Mouse (Mus musculus) mouse embryonic stem cell (cell line): ENCODE data around the gene Atp8a1.
"Not testable (repeated sequence)": the region's sequence is repeated elsewhere in the genome, so short reads cannot be mapped to it uniquely, and the experiment has no call there.

Experiments
- in situ Hi-C, 2 experiments: fragments of 300-500 bp; cut with MboI; formaldehyde crosslinking; loops; 1 replicate in 1 of 2; 3 replicates in 1 of 2; pipeline ENCODE4 v1.14.3; 2019 to 2020; ENCODE audit warnings: low sequenced_read_pairs in 2 of 2, low pct_unique_long_range_greater_than_20kb in 1 of 2, mixed read lengths in 1 of 2; ENCODE audit not compliant: unreplicated experiment in 1 of 2

Gene Atp8a1

DNA sequence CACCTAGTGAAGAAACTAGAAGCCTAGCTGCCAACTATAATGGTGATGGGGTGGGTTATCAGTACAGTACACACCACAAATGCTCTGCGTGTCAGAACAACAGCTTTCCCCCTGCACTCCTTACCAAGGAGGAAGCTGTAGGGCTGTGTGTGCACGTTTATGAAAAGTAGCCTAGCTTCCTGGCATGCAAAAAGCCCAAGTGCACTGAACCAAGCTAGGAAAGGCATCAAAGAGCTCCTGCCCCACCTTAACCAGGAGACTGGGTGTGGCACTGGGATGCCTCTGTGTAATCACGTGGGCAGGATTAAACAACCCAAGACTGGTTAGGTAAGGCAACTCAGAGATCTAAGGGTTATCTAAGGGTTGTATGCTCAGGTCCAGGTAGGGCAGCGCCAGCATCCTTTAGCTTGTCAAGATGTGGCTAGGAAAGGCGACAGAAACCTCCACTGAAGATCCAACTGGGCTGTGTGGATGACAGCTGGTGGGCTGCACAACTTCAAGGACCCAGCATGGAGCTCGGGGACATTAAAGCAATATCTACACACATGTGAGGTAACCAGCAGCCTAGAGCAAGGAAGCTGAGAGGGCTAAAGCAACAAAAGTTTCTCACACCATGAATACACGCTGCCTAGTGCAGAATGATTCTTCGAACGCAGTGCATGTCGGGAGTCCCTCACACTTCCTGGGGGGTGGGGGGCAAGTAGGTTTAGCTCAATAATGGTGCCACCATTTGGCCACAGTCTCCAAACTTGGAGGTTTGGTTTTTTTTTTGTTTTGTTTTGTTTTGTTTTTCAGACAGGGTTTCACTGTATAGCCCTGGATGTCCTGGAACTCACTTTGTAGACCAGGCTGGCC lies 15.7 kb downstream of the Atp8a1 start:
- in situ Hi-C loops = no loop called here

DNA sequence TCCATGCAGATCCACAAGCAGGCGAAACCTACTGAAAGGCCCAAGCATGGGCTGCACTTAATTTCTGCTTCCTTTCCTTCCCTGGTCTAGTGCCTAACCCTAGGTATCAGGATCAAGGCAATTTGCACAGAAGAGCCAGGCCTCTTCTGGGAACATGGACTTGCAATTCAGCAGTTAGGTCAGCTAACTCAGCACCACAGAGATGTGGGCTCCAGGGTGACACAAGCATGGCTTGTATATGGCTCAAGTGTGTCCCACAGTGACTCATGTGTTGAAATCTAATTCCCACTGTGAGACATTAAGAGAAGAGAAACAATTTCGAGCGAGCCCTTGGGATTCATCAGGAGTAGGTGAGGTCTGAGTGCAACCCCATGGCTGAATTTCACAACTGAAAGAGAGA lies 18.9 kb downstream of the Atp8a1 start:
- in situ Hi-C loops = no loop called here

DNA sequence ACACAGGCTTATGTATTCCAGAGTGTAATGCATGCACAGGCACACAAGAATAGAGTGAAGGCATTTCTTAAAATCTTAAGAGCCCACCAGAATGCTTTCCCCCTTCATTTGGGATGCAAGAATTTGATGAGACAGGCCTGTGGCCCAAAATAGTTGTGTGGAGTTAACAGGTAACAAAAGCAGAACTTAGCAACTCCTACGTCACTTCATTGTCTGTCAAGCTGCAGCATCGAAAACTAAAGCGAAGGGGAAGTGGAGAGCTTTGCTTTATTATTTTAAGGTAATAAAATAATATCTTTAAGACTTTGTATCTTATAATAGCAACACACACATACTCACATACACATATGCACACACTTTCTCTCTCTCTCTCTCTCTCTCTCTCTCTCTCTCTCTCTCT lies 20.3 kb downstream of the Atp8a1 start:
- in situ Hi-C loops = no loop called here

DNA sequence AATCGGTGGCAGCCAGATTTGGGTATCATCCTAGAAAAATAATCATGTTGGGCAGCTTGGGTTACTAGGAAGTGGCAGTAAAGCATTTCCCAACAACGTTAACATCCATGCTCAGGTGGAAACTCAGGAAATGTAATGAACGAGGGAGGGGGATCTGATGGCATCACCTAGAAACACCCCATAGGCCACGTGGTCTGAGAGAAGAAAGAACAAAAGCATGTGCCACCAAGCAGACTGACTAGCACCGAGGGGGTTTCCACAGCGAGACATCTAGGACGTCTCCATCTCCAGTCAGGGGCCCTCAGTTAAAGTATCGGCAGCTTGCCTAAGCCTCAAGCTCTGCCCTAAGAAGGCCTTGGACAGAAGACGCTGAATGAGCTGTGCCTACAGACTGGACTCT lies 21.0 kb downstream of the Atp8a1 start:
- in situ Hi-C loops = no loop called here

DNA sequence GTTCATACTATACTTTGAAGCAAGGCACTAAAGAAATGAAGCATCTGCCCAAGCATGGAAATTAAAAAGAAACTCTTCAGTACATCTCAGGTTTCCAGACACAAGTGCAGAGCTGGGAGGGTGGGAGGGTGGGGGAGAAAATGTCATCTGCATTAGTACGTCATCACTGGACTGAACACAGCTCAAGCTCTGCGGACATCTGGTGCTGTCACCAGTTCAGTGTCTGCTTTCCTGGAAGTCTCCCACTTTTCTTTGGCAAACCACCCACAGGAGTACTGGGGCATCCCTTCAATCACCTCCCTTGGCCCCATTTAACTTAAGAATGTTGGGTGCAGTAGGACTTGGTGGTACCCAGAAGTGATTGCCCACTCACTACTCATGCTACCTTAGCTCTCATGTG lies 22.6 kb downstream of the Atp8a1 start:
- in situ Hi-C loops = no loop called here

DNA sequence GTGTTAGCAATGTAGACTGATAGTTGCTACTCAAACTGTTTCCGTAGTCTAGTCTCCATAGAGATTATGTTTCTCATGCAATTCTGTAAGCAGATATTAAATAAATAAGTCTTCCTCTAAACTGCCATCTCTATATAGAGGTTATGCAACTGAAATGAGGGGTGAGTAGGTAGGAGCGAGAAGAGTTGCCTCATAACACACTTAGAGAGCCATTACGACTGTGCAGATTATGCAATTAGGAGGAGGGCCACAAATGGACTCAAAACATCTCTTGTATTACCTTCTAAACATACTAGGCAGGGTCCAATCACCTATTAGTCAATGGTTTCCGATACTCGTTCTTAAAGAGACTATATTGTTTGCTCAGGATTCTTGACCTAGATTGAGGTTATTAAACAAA lies 23.5 kb downstream of the Atp8a1 start:
- in situ Hi-C loops = no loop called here

DNA sequence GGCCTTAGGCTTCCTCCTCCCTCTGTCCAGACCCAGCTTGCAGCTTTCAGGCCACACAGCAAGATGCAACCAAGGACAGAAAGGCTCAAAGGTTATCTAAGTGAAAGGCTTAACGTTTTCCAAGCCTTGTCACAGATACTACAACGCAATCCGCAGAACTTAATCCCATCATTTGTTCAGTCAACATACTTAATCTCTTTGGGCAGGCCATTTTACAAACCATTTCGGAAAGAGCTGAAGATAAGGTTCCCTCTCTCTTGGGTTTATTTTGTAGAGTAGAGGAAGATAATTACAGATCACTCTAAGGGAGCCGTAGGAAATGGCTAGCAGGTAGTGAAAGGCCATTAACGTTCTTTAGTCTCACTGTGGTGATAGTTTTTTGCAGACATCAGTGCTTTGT lies 24.6 kb downstream of the Atp8a1 start:
- in situ Hi-C loops = no loop called here

DNA sequence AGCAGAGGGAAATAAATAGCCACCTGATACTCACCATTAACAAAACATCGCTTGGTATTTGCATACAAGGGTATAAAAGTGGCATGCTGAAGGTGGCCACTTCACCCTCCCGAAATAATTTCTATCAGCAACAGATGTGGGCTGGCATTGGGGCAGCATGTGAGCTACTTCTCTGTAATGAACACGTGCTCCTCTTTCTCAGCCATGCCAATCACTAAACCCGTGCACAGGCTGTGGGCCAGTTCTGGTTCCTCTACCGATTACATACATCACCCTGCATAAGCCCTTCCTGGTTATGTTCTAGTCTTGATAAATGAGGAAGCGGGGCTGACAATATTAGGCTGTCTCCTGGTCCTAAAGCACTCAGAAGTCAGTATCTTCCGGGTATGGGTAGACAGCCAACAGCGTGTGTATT lies 25.2 kb downstream of the Atp8a1 start:
- in situ Hi-C loops = no loop called here

DNA sequence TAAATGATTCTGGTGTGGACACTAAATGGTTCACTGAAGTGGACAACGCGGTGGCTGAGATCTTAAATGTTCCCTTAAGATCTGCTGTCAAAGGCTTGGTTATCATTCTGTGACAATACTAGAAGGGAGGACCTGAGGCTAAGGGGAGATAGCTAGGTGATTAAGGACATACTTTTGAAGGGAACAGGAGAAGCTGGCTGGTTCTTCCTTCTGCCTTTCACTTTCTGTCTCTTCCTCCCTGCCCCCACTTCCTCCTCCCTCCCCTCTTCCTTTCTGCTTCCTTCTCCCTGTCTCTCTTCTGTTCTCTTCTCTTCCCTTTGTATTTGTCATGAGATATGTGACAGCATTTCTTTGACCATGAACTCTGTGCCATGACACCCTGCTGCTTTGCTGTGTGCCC lies 26.0 kb downstream of the Atp8a1 start:
- in situ Hi-C loops = no loop called here

DNA sequence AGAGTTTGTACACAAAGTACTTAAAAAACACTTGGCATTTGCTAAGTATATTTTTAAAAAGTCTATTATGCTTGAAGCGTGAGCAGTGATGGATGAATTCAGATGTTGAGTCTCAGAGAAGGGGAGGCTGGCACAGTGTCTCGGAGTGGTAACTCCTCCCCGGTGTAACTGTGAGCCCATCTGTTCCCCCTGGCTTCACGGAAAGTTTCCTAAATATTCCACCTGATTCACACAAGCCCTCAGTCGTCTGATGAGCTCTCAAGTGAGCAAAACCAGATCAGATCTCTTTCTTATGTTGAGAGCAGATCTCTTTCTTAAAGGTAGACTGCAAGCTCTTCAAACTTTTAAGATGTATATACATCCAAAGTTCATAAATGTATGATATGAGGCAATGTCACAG lies 27.8 kb downstream of the Atp8a1 start:
- in situ Hi-C loops = no loop called here

DNA sequence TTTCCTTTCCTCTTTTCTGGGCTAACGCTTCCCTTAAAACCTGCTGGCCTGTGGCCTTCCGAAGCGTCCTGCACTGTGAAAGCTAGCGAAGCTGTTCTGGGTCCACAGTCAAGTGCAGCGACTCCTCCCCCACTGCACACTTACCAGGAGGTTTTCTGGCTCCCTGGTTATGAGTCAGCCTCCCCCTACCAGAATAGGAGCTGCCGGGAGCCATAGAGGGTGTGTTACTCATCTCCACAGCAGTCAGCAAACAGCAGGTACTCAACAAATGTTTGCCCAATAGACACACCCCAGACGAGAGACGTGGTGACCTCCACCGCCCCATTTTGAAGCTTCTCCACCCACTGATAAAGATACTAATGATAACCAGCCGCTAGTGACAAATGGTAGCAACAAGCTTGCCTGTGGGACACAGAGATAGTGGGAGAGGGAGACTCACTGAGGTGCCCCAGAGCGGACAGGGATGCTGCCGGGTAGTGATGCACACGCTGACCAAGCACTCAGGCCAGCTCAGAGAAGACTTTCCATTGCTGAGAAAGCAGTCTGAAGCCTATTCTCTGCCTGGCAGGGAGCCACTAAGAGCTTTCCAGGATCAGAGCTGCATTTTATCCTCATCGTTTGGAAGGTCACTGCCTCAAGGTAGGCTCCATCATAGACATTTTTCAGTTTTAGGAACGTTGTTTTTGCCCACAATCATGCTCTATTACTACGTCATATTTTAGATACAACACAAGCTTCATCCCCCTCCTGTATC lies 31.5 kb downstream of the Atp8a1 start:
- in situ Hi-C loops = no loop called here

DNA sequence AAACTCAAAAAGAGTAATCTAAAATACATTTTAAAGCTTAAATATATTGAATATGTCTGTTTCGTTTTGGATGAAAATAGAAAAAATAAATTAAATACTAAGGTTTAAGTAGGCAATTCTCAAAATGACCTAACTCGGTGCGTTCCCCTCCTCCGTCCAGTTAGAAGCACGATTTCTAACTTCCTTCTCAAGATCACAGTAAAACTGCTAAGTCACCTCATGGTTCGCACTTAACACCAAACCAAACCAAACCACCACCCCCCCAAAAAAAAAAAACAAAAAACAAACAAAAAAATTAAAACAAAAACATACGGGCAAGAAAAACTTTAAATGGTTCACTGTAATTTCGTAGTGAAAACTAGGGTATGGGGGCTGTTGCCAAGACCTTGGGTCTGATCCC lies 32.2 kb downstream of the Atp8a1 start:
- in situ Hi-C loops = not testable (repeated sequence)

DNA sequence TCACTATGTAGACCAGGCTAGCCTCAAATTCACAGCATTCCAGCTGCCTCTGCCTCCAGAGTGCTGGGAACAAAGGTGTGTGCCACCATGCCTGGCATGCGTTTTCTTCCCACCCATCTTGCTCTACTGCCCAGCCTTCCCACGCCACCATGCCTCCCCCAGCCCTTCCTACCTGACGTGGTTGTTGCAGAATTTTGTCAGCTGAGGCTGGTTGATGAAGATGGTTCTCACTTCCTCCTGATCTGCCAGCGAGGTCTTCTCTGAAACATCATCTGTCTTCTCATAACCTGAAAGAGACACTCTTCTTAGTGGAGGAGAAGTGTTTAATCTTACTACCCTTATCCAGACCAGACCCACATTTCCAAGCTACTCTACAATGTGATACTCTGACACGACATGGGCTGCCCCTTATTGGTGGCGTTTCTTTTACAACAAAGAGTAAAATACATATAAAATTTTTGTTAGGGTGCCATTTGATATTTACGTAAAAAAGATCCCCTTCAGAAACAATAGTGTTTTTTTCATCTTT lies 32.7 kb downstream of the Atp8a1 start:
- in situ Hi-C loops = no loop called here

DNA sequence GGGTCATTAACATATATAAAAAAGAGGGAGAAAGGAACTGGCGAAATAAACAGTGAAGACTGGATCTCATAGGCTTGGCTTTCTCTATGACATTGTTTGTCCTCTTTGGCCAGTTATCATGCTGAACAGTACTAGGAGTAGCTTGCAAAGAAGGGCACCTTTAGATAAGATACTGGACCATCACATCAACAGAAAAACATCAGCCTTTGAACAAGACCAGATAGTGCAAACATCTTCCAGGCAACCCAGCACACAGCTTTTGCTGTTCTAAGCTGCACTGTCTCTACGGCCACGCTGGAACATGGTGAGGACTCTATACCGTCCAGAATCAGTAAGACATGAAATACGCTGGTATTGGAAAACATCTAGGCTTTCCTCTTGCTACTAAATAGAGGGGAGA lies 33.9 kb downstream of the Atp8a1 start:
- in situ Hi-C loops = no loop called here

DNA sequence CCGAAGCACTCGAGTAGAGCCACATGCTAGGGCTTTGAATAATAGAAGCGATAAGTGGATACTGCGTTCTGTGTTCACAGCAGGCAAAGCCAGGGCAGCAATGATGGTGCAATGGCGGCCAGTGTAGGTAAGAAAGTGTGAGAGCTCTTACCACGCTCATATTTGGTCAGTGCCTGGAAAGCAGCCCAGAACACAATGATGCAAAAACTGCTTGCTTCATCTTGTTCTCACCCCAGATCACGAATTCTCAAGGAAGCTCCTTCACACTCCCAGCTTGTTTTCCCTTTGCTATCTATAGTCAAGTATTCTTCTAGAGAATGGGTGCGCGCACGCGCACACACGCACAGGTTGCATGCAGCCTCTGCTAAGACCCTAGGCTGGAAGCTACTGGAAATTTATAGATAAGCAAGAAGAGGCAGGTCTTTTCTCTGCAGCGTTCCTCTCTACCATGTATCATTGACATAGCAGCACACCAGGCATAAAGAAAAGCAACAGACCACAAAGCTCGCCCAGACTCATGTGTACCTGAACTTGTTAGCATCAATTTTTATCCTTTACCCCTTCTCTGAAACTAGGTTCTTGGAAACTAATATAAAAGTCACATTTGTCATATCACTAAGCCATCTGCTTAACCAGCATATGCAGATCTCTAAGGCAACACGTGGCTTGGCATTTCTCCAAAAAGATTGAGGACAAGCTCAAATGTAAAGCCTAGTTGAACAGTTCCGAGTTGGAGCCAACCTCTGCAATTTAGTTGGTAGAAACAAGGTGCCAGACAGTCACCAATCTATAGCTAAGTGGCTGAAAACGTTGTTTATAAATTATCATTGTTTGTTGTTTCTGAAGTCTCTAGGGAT lies 44.8 kb downstream of the Atp8a1 start:
- in situ Hi-C loops = no loop called here

DNA sequence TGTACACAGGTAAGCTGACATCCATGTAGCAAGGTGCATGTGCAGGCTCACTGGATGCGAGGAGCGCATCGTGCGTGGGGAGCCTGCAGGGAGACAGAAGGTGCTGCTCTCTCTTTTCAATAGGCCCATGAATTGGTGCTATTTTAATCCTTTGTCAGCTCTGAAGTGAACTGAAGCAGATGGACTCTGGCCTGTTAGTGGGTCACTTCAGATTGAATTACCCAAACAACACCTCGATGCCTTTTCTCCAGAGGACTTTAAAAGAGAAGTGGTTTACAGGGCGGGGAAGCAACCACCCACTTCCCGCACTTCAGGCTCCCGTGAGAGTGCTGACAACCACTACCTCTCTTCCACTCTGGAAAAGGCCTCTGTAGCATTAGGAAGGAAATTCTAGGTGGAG lies 46.4 kb downstream of the Atp8a1 start:
- in situ Hi-C loops = no loop called here

DNA sequence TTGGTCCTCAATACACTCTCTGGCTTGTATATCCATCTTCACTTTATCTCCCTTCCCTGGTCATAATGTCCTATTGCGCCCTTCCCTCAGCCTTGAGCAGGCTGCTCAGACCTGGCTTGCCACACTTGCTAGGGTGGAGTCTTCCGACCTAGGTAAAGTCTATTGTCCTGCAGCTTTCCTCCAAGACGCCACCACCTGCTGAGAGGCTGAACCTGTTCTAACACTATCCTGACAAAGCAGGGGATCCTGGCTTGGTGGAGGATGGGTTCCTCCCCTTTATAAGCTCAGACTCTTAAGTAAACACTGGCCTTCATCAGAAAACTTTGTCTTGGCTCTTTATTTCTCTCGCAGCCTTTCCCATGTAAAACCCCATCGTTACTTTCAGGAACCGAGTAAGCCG lies 47.4 kb downstream of the Atp8a1 start:
- in situ Hi-C loops = no loop called here

DNA sequence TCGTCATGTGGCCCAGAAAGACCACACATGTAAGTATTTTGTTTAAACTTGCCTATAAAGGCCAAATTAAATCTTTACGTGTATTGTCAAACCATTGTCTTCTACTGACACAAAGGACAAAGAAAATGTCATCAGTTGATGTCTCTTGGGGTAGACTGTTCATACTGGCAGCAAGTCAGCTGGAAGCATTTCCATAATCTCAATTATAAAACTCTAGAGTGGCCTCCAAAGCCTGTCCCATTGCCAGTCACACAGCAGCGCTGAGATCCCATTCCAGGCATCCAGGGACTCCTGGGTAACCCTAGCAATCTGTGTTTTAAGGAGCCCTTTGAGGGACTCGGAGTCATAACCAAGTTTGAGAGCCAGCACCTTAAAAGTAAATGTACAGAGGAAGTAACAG lies 48.9 kb downstream of the Atp8a1 start:
- in situ Hi-C loops = no loop called here
